Comparison of ENCODE assay signal across 14 mouse cellular contexts in genomic region chr15:6260741-6261430, GRCm38 (mm10). TPM values are rescaled to one million over a fixed set of nuclear protein-coding genes. Genes with fewer than 3 reads are reported as not detected.
DNase-seq lines count a peak whose midpoint lies in the region; ATAC-seq and TF ChIP-seq lines count a peak whose summit lies in the region.
"Had no signal": no experiment of that assay in that cellular context is flagged by ENCODE, and none has a peak within 500 bp of the region (broad histone marks: within the 10 kb centered on the region; RNA-seq: fewer than 3 reads in every experiment).

No protein-coding gene starts in this region.

- ATAC-seq in embryonic facial prominence, embryonic 13.5 days (ENCODE audit: insufficient number of reproducible peaks, insufficient read depth, low FRiP score, low TSS enrichment, low read depth), result no peak
- no peak for ATAC-seq in heart, embryonic 14.5 days (ENCODE audit: insufficient number of reproducible peaks, insufficient read depth, low FRiP score, low read depth)
- ATAC-seq in limb, embryonic 15.5 days (ENCODE audit: insufficient number of reproducible peaks, low FRiP score, low TSS enrichment, low read depth), result no peak
- ATAC-seq: forebrain, embryonic 14.5 days; midbrain, embryonic 15.5 days had no signal

- H3K9ac ChIP-seq in embryonic facial prominence, embryonic 13.5 days, result no peak overlapping the region
- H3K9ac ChIP-seq in heart, embryonic 14.5 days (ENCODE audit: low read length), result no peak overlapping the region
- H3K9ac ChIP-seq in limb, embryonic 15.5 days, result no peak overlapping the region
- H3K9ac ChIP-seq: liver, embryonic 14.5 days; midbrain, embryonic 15.5 days had no signal

- peak overlapping the region; percentile 24; the same call in 1 of the 2 replicates for H3K27ac ChIP-seq in embryonic facial prominence, embryonic 13.5 days
- H3K27ac ChIP-seq in embryonic facial prominence, embryonic 10.5 days (replicated peaks), result no peak overlapping the region
- H3K27ac ChIP-seq in layer of hippocampus, adult 2 months, result peak overlapping the region; percentile 21; the same call in 1 of the 2 replicates
- H3K27ac ChIP-seq in heart, embryonic 14.5 days (replicated peaks in 1 of 2; ENCODE audit: control insufficient read depth in 1 of 2, insufficient read depth in 1 of 2, low read depth in 2 of 2, low read length in 2 of 2), result peak overlapping the region; percentile 78 to 81
- peak overlapping the region; percentile 18; the same call in 1 of the 2 replicates for H3K27ac ChIP-seq in limb, embryonic 15.5 days
- H3K27ac ChIP-seq: liver, embryonic 14.5 days; midbrain, embryonic 15.5 days had no signal

- H3K27me3 ChIP-seq in embryonic facial prominence, embryonic 13.5 days, result no peaks in the 10 kb centered on the region
- H3K27me3 ChIP-seq in embryonic facial prominence, embryonic 10.5 days (replicated peaks; ENCODE audit: low read depth, poor library complexity, severe bottlenecking), result no peaks in the 10 kb centered on the region
- no peaks in the 10 kb centered on the region for H3K27me3 ChIP-seq in heart, embryonic 14.5 days (ENCODE audit: control insufficient read depth, insufficient read depth, low read length)
- no peaks in the 10 kb centered on the region for H3K27me3 ChIP-seq in limb, embryonic 15.5 days
- H3K27me3 ChIP-seq: midbrain, embryonic 15.5 days had no signal

- no peak overlapping the region for H3K4me2 ChIP-seq in embryonic facial prominence, embryonic 13.5 days
- H3K4me2 ChIP-seq in heart, embryonic 14.5 days (ENCODE audit: low read length), result no peak overlapping the region
- no peak overlapping the region for H3K4me2 ChIP-seq in limb, embryonic 15.5 days
- H3K4me2 ChIP-seq: midbrain, embryonic 15.5 days had no signal

- no peaks in the 10 kb centered on the region for H3K4me1 ChIP-seq in embryonic facial prominence, embryonic 13.5 days
- peaks cover 8% of the 10 kb centered on the region for H3K4me1 ChIP-seq in embryonic facial prominence, embryonic 10.5 days
- peaks cover 3 to 17% of the 10 kb centered on the region in 2 experiments; a peak in 1 of 4 replicates for H3K4me1 ChIP-seq in heart, embryonic 14.5 days (ENCODE audit: control insufficient read depth in 2 of 2, insufficient read depth in 2 of 2, low read length in 2 of 2)
- H3K4me1 ChIP-seq in limb, embryonic 15.5 days, result peaks cover 4% of the 10 kb centered on the region; the same call in 1 of the 2 replicates
- H3K4me1 ChIP-seq: midbrain, embryonic 15.5 days had no signal

- H3K36me3 ChIP-seq in embryonic facial prominence, embryonic 13.5 days, result no peaks in the 10 kb centered on the region
- H3K36me3 ChIP-seq in embryonic facial prominence, embryonic 10.5 days (replicated peaks), result no peaks in the 10 kb centered on the region
- no peaks in the 10 kb centered on the region for H3K36me3 ChIP-seq in heart, embryonic 14.5 days (ENCODE audit: control insufficient read depth, insufficient read depth, low read length)
- no peaks in the 10 kb centered on the region for H3K36me3 ChIP-seq in limb, embryonic 15.5 days
- H3K36me3 ChIP-seq: midbrain, embryonic 15.5 days had no signal

- 0 out of 2 replicates have a peak, but pooled peaks have one; percentile 13 for TF ChIP-seq CTCF in layer of hippocampus, adult 2 months (conservative IDR thresholded peaks at IDR 0.05)

- WGBS in embryonic facial prominence, embryonic 13.5 days, result 73% methylated on average over 6 of the region's 6 CpGs
- 83% methylated on average over 6 of the region's 6 CpGs for WGBS in embryonic facial prominence, embryonic 10.5 days
- 61% methylated on average over 6 of the region's 6 CpGs for WGBS in heart, embryonic 14.5 days
- 64% methylated on average over 6 of the region's 6 CpGs for WGBS in limb, embryonic 15.5 days

- DNase-seq in embryonic facial prominence, embryonic 10.5 days (ENCODE audit: low spot score), result no peak
- DNase-seq in layer of hippocampus, adult 2 months (ENCODE audit: low spot score in 2 of 2), result no peak
- no peak for DNase-seq in layer of hippocampus, postnatal 25 days (ENCODE audit: extremely low spot score in 1 of 2, low spot score in 1 of 2)
- no peak for DNase-seq in spleen, postnatal 36 days (ENCODE audit: low spot score in 2 of 2)
- no peak for DNase-seq in cerebellum, adult 9-11 months
- DNase-seq: layer of hippocampus, adult 9-11 months; thymus, postnatal 25 days had no signal

- H3K9me3 ChIP-seq in embryonic facial prominence, embryonic 13.5 days, result no peaks in the 10 kb centered on the region
- no peaks in the 10 kb centered on the region for H3K9me3 ChIP-seq in embryonic facial prominence, embryonic 10.5 days
- no peaks in the 10 kb centered on the region for H3K9me3 ChIP-seq in heart, embryonic 14.5 days (ENCODE audit: control insufficient read depth, low read length)
- H3K9me3 ChIP-seq in limb, embryonic 15.5 days, result no peaks in the 10 kb centered on the region
- H3K9me3 ChIP-seq: midbrain, embryonic 15.5 days had no signal

- H3K4me3 ChIP-seq in embryonic facial prominence, embryonic 13.5 days, result no peak overlapping the region
- no peak overlapping the region for H3K4me3 ChIP-seq in embryonic facial prominence, embryonic 10.5 days
- H3K4me3 ChIP-seq in layer of hippocampus, adult 2 months, result no peak overlapping the region
- H3K4me3 ChIP-seq in heart, embryonic 14.5 days (ENCODE audit: control insufficient read depth in 1 of 2, insufficient read depth in 1 of 2, low read depth in 1 of 2, low read length in 2 of 2), result no peak overlapping the region
- H3K4me3 ChIP-seq in limb, embryonic 15.5 days, result no peak overlapping the region
- H3K4me3 ChIP-seq: midbrain, embryonic 15.5 days had no signal

RNA-seq across cellular contexts. Expression of gene Dab2, which starts 38.7 kb away (rescaled TPM):
- 72.6 and 81.8 TPM in 2 replicates for polyA plus RNA-seq in embryonic facial prominence, embryonic 13.5 days (2015; fragmentation: Nextera tagmentation; extraction: Ambion mirVana)
- 40.2 and 47.5 TPM in 2 replicates for polyA plus RNA-seq in embryonic facial prominence, embryonic 10.5 days (2016; fragmentation: Nextera tagmentation; extraction: Ambion mirVana)
- 1 to 10 TPM; 8.9 to 9.8 TPM for total RNA-seq in layer of hippocampus, adult 2 months (2021)
- 10 to 100 TPM; 10.7 to 14.1 TPM for total RNA-seq in layer of hippocampus, postnatal 25 days (2021)
- polyA plus RNA-seq in heart, embryonic 14.5 days (2014; fragmentation: Nextera tagmentation; extraction: Ambion mirVana), result 36.4 and 37.5 TPM in 2 replicates
- 84.6 and 87.2 TPM in 2 replicates for polyA plus RNA-seq in limb, embryonic 15.5 days (2015; fragmentation: Nextera tagmentation; extraction: Ambion mirVana)
- total RNA-seq: neutrophil, adult 5-6 weeks had no signal
